Mouse (Mus musculus) kidney, embryonic 14.5 days (tissue): ENCODE data around the gene Tmem222. TPM values are rescaled to one million over a fixed set of nuclear protein-coding genes. Genes with fewer than 3 reads are reported as not detected.
A peak's percentile ranks its signal among the peaks of the same experiment; 100 is the strongest.

Experiments used
- ATAC-seq: fragments of 200-750 bp; cut with Nextera tagmentation; 2 replicates; pipeline ENCODE4 v1.8.0; 2017; ENCODE audit warnings: moderate number of reproducible peaks, mild to moderate bottlenecking, moderate TSS enrichment, moderate library complexity; ENCODE audit not compliant: low FRiP score, low TSS enrichment
- H3K27ac ChIP-seq: fragments of 300-500 bp; sonication (generic); 2 replicates; pipeline ENCODE4 v1.5.1; 2014; ENCODE audit warnings: low read depth, mild to moderate bottlenecking, low read length, moderate library complexity, mixed read lengths
- H3K27me3 ChIP-seq: fragments of 300-500 bp; sonication (generic); 2 replicates; pipeline ENCODE4 v1.6.1; 2014; ENCODE audit warnings: mild to moderate bottlenecking, low read length; ENCODE audit not compliant: control insufficient read depth, insufficient read depth
- H3K36me3 ChIP-seq: fragments of 300-500 bp; sonication (generic); 2 replicates; pipeline ENCODE4 v1.6.1; 2014; ENCODE audit warnings: low read length, mixed read lengths; ENCODE audit not compliant: control insufficient read depth, insufficient read depth
- H3K4me1 ChIP-seq: fragments of 300-500 bp; sonication (generic); 2 replicates; pipeline ENCODE4 v1.6.1; 2014; ENCODE audit warnings: low read length, mixed read lengths; ENCODE audit not compliant: control insufficient read depth, insufficient read depth
- H3K4me2 ChIP-seq: fragments of 300-500 bp; sonication (generic); replicated peaks from 2 replicates; pipeline ENCODE4 v1.6.1; 2014; ENCODE audit warnings: low read depth, mild to moderate bottlenecking, low read length
- H3K4me3 ChIP-seq: fragments of 300-500 bp; sonication (generic); 2 replicates; pipeline ENCODE4 v1.5.1; 2014; ENCODE audit warnings: mild to moderate bottlenecking, low read length
- H3K9ac ChIP-seq: fragments of 300-500 bp; sonication (generic); 2 replicates; pipeline ENCODE4 v1.6.1; 2014; ENCODE audit warnings: low read depth, mild to moderate bottlenecking, low read length, moderate library complexity
- H3K9me3 ChIP-seq: fragments of 300-500 bp; sonication (generic); 2 replicates; pipeline ENCODE4 v1.6.1; 2016; ENCODE audit warnings: low read length; ENCODE audit not compliant: control insufficient read depth
- WGBS: fragments of 180-500 bp; shearing (Covaris S2); extraction: QIAGEN DNeasy Blood & Tissue Kit; methylation state at CpG from one replicate; pipeline ENCODE4 v1.1.7; 2014; 5-methylcytosine and 5-hydroxymethylcytosine counted together
- polyA plus RNA-seq: library from polyadenylated mRNA; unstranded; fragments of >200 nt; fragmentation: Nextera tagmentation; extraction: Ambion mirVana; gene quantifications from 2 replicates; pipeline ENCODE4 v1.2.1, GENCODE M21; 2014

Gene Tmem222
- polyA plus RNA-seq, 1 experiment from 2014 or later = 87.9 TPM

DNA sequence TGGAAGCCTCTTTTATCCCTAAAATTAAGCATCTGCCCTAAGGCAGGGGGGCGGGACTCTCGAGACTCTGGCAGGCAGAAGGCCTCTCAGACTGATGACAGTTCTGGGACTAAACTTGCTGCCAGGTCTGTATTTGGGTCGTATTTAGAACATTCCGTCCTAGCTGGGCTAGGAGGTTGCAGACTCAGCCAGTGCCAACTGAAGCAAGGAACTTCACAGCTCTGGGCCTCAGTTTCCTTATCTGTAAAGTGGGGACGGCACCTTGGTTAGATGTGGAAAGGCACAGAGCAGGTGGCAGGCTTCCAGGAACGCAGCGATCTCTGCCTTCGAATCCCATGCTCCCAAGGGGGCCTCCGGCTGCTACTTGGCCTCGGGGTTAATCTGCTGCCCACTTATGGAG lies 51.5 kb downstream of the Tmem222 start:
- Histone ChIP-seq H3K4me2 (no peak overlapping the region), H3K4me1 (peaks cover 4% of the 10 kb centered on the region; the same call in 1 of the 2 replicates)

DNA sequence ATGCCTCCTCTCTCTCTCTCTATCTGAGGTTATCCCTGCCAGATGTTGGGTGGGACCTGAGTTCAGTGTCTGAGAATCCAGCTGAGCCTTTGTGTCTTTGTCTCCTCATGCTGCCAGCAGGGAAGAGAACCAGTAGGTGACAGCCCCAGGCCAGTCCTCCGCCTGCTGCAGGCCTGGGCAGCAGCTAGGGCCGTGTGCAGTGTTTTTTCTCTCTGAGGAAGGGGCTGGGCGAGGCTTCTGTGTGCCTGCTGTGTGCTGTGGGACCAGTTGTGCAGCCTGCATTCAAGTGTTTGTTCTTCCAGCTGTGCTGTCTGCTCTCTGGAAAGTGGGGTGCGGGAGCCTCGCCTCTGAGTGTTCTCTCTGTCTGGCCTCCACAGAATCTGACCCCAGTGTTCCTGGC lies 53.7 kb downstream of the Tmem222 start:
- H3K4me1 ChIP-seq = peaks cover 8% of the 10 kb centered on the region; the same call in 1 of the 2 replicates
- ATAC-seq = no peak
- no peak overlapping the region for H3K9ac ChIP-seq
- peaks cover 7% of the 10 kb centered on the region; the same call in 1 of the 2 replicates for H3K27me3 ChIP-seq
- no peak overlapping the region for H3K27ac ChIP-seq
- 74% methylated on average over 5 of the region's 5 CpGs for WGBS
- H3K4me2 ChIP-seq = no peak overlapping the region
- no peak overlapping the region for H3K4me3 ChIP-seq
- H3K36me3 ChIP-seq = no peaks in the 10 kb centered on the region
- no peaks in the 10 kb centered on the region for H3K9me3 ChIP-seq

More for the DNA sequence above, 51.5 kb downstream of the Tmem222 start:
- Histone ChIP-seq H3K9ac (no peak overlapping the region), H3K36me3 (no peaks in the 10 kb centered on the region), H3K27me3 (no peaks in the 10 kb centered on the region), H3K4me3 (no peak overlapping the region), H3K27ac (no peak overlapping the region), H3K9me3 (no peaks in the 10 kb centered on the region)
- WGBS = 66% methylated on average over 10 of the region's 10 CpGs
- no peak for ATAC-seq

DNA sequence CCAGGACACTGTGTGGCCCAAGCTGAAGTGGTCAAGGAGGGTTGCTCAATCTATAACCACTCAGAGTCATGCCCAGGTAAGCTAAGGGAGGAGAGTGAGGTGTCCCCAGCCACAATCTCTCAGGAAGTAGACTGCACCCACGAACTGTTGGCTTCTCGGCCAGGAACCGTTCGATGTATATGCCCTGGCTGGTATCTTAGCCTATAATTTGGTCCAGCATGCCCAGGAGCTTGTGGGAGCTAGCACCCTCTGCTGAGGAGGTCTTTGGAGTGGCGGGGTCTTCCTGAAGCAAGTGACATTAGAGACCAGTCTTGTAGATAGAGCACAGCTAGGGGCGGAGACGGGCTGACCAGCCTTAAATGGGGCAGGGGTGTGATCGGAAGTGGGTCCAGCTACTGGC lies 55.9 kb downstream of the Tmem222 start:
- Histone ChIP-seq H3K4me3 (no peak overlapping the region), H3K27ac (no peak overlapping the region), H3K4me1 (peaks cover 8% of the 10 kb centered on the region; the same call in 1 of the 2 replicates), H3K4me2 (no peak overlapping the region), H3K9ac (no peak overlapping the region), H3K27me3 (peaks cover 7% of the 10 kb centered on the region; the same call in 1 of the 2 replicates), H3K36me3 (no peaks in the 10 kb centered on the region), H3K9me3 (no peaks in the 10 kb centered on the region)
- ATAC-seq = no peak
- WGBS = 77% methylated on average over 8 of the region's 8 CpGs

DNA sequence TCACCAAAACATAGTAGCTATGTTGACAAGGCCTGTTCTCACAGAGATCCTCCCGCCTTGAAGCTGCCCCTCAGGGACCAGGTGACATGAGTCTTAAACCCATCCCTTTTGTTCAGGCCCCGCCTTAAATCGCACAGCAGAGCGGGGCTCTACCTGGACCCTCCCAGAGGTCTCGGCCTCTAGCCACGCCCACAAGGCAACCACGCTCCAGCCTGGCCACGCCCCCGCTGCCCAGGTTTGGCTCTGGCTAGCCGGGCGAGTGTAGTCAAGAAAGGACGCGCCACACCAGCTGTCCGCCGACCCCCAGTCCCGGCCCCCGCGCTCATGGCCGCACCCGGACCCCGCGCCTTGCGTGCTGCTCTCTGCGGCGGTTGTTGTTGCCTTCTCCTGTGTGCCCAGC lies 56.9 kb downstream of the Tmem222 start:
- Histone ChIP-seq H3K4me1 (peaks cover 8% of the 10 kb centered on the region; the same call in 1 of the 2 replicates), H3K9me3 (no peaks in the 10 kb centered on the region), H3K27ac (no peak overlapping the region), H3K27me3 (peaks cover 7% of the 10 kb centered on the region; the same call in 1 of the 2 replicates), H3K4me3 (peak overlapping the region; percentile 35), H3K4me2 (peak overlapping the region; percentile 67), H3K36me3 (no peaks in the 10 kb centered on the region), H3K9ac (peak overlapping the region; percentile 58)
- 4% methylated on average over 25 of the region's 25 CpGs for WGBS
- 0 out of 2 replicates have a peak, but pooled peaks have one; percentile 18 for ATAC-seq

DNA sequence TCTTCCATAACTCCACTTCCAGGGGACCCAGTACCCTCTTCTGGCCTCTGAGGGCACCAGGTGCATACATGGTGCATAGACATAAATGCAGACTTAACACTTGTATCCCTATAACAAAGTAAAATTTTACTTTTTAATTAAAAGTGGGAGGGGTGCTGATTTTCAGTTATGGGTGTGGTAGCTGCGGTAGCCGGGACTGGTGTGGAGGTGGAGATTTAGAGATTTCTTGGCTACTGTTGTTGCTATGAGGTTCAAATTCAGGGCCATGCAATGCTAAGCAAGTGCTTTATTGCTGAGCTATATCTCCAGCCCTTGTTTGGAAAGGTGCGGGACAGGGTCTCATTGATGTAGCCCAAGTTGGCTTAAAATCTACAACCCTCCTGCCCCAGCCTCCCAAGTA lies 58.8 kb downstream of the Tmem222 start:
- Histone ChIP-seq H3K4me3 (no peak overlapping the region), H3K27ac (no peak overlapping the region), H3K9ac (no peak overlapping the region), H3K4me2 (no peak overlapping the region), H3K4me1 (peaks cover 9% of the 10 kb centered on the region; the same call in 1 of the 2 replicates), H3K36me3 (no peaks in the 10 kb centered on the region), H3K27me3 (peaks cover 10% of the 10 kb centered on the region; the same call in 1 of the 2 replicates), H3K9me3 (no peaks in the 10 kb centered on the region)
- ATAC-seq = no peak
- 87% methylated on average over 3 of the region's 3 CpGs for WGBS

DNA sequence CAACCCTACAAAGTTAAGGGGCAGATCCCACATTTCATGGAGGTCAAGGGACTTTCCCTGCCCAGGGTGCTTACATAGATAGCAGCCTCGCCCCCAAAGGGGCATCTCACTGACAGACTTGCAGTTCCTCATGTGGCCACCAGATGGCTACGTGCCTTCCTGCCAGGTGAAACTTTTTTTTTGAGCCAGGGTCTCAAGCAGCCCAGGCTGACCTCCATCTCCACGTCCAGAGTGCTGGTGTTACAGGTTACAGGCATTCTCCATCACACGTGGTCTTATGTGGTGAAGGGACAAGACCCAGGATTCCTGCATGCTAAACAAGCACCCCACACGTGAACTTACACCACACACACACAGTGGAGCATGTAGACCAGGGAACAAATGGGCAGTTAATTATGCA lies 60.0 kb downstream of the Tmem222 start:
- WGBS = 2% methylated on average over 5 of the region's 5 CpGs
- Histone ChIP-seq H3K4me3 (no peak overlapping the region), H3K9me3 (no peaks in the 10 kb centered on the region), H3K9ac (no peak overlapping the region), H3K27me3 (peaks cover 16% of the 10 kb centered on the region; the same call in 1 of the 2 replicates), H3K36me3 (no peaks in the 10 kb centered on the region), H3K27ac (no peak overlapping the region), H3K4me2 (no peak overlapping the region), H3K4me1 (peaks cover 16% of the 10 kb centered on the region)
- ATAC-seq = no peak

Other genes with a start within 250 kb of the Tmem222 start
- 103 and 143 TPM in 2 replicates for gene Wasf2, start 147.3 kb downstream of the Tmem222 start, polyA plus RNA-seq
- 6.9 and 7.6 TPM in 2 replicates for gene Cd164l2, start 65.7 kb downstream of the Tmem222 start, polyA plus RNA-seq
- 0.53 TPM in 1 of 2 replicates, not detected in the other for gene Gpr3, start 65.3 kb downstream of the Tmem222 start, polyA plus RNA-seq
- gene Map3k6, start 37.0 kb downstream of the Tmem222 start, polyA plus RNA-seq = 2.8 and 4.1 TPM in 2 replicates
- gene Sytl1, start 14.7 kb downstream of the Tmem222 start, polyA plus RNA-seq = 0.70 and 1.1 TPM in 2 replicates
- gene Wdtc1, start 75.7 kb upstream of the Tmem222 start, polyA plus RNA-seq = 10.0 and 16.0 TPM in 2 replicates
- gene Slc9a1, start 91.9 kb upstream of the Tmem222 start, polyA plus RNA-seq = 5.6 and 7.6 TPM in 2 replicates
- gene Tent5b, start 202.3 kb upstream of the Tmem222 start, polyA plus RNA-seq = 0.35 and 0.94 TPM in 2 replicates
- 1.4 and 1.6 TPM in 2 replicates for gene Trnp1, start 220.8 kb upstream of the Tmem222 start, polyA plus RNA-seq
- 15.3 and 21.4 TPM in 2 replicates for gene Kdf1, start 241.2 kb upstream of the Tmem222 start, polyA plus RNA-seq